Mouse (Mus musculus) kidney, postnatal 36 days (tissue): ENCODE results near the gene Spata31d1b.
A peak's percentile ranks its signal among the peaks of the same experiment; 100 is the strongest.
"Not testable (repeated sequence)": the region's sequence is repeated elsewhere in the genome, so short reads cannot be mapped to it uniquely, and the experiment has no call there.

Experiments used
- DNase-seq, 2 experiments: peaks; one replicate each; pipeline ENCODE4 v3.0.0; 2021 to 2022; ENCODE audit warnings: mixed read lengths in 2 of 2

Spata31d1b gene

DNA sequence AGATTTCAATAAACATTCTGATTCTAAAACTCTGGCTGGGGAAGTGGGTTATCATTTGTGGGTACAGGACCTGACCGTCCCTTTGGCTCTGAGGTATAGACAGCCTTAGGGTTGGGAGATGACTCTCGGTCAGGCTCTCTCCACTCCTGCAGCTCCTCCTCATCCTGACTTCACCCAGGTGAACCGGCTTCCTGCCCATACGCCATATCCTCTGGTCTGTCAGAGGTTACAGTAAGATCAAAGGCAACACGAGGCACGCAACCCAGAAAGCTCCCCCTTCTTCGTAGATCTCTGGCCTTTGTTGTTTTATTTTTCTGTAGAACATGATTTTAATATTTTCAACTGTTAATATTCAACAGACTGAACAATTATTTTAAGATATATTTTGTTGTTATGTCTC is 16.3 kb upstream of the Spata31d1b start:
- DNase-seq = no peak

DNA sequence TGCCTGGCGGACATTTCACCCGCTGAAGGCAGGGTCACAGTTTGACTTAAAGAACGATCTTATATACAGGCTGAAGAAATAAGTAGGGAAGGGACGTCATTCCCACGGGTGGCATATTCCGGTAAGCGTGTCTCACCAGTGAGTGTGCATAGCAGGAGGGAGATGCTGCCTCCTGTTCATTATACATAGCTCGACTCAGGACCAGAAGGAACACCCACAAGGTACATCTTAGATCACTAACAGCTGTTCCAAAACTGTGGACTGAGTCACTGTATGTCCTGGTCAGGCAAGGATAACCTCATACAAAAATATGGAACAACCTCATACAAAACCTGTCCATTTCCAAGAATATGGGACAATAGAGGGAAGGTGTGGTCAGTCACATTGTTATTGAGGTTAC is 13.0 kb upstream of the Spata31d1b start:
- no peak for DNase-seq

DNA sequence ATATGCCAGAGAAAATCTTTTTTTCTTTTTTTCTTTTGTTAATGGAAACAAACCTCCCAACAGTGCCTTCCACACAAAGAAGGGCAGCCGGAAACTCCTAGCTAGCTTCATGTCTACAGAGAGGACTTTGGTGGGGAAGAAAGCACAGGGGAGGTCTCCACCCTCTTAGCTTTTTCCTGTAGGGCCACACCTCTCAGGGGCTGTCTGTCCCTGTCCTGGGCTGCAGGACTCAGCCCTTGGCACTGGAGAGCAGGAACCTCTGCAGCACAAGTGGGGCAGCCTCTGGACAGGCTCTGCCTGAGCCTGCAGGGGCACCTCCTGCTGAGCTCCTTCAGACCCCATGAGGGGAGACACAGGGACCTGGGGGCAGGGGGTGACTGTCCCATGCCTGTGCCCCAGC is 11.9 kb upstream of the Spata31d1b start:
- peak in 1 of 2 experiments; percentile 15 for DNase-seq

DNA sequence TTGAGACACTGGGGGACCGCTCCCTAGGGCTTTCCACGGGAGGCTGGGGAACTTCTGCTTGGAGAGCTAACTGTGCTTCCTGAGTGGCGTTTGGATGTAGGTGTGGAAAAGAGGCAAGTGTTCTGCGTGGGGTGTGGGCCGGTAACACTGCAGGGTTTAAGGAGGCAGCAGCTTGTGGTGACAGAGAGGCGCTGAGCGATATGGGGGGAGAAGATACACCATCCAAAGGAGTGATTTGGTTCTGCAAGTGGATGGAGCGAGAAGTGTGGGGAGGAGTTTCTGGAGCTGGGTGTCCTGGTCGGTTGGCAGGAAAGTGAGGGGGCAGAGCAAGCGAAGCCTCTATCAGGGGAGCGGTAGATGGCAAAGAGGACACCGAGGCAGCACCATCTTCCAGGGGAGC is 8.6 kb upstream of the Spata31d1b start:
- no peak for DNase-seq

DNA sequence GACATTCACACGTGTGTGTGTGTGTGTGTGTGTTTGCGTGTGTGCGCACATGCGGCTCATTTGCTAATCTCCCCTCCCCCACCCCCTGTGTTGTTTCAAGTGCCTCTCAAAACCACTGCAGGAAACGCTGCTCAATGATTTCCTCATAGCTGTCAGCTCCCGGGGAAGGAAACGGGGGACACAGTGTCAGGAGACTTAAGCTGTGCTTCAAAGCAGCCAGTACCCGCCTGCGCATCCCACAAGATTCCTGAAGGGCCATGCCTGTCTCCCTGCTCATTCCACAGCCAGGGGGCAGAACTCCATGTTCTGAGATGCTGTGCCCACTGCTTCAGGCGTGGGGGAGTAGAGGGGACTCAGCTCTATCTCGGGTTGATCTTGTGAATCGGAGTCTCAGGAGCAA is 7.5 kb upstream of the Spata31d1b start:
- DNase-seq = peak; percentile 61 to 62

DNA sequence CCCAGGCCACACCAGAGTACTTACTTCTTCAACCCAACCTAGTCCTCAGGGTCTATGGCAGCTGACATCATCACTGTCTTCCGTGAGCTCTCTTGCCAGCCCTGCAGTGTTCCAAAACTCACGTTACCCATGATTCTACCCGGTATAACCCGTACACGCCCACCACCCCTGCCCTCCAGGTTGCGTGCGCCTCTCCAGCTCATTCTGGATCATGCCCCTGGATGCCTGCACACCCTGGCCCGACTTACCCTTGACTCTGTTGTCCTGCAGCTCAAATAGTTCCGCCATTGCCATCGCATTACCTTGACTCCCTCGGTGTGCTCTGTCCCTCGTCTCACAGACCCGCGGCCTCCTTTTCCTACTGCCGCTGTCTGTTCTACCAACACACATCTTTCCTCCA is 1.9 kb upstream of the Spata31d1b start, which contains the start of gene Spata31d1a:
Gene Spata31d1a (minus strand): TSS at position 101 of the 400 bp plus-strand sequence.
- DNase-seq = no peak

DNA sequence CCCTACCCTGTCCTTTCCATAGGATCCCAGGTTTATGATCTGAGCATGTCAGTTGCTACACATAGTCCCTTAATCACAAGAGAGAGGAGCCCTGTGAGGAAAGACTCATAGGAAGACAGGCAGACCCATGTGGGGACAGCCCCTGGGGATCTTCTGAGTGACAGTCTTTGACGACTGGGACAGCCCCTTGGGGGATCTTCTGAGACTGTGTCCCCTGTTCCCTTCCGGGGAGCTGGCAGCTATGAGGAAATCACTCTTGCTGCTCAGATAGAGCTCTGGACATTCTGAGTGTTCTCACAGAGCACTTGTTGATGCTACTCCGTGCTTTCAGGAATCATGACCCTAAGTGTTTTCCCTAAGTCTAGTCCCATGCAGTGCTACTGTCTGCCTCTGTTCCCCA is 1.6 kb downstream of the Spata31d1b start:
- no peak for DNase-seq

DNA sequence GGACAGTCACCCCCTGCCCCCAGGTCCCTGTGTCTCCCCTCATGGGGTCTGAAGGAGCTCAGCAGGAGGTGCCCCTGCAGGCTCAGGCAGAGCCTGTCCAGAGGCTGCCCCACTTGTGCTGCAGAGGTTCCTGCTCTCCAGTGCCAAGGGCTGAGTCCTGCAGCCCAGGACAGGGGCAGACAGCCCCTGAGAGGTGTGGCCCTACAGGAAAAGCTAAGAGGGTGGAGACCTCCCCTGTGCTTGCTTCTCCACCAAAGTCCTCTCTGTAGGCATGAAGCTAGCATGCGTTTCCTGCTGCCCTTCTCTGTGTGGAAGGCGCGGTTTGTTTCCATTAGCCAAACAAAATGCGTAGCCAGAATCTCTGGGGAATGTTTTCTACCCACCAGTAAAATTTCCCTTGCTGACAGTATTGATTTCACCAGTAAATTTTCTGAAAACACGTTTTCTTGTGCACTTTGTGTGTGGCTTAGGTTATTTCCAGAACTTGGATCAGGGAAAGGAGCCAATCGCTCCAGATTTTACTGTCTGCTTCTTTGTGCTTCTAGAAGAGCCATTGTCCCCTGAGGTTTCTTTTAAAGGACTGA is 6.9 kb downstream of the Spata31d1b start:
- DNase-seq = peak; percentile 32 to 54

DNA sequence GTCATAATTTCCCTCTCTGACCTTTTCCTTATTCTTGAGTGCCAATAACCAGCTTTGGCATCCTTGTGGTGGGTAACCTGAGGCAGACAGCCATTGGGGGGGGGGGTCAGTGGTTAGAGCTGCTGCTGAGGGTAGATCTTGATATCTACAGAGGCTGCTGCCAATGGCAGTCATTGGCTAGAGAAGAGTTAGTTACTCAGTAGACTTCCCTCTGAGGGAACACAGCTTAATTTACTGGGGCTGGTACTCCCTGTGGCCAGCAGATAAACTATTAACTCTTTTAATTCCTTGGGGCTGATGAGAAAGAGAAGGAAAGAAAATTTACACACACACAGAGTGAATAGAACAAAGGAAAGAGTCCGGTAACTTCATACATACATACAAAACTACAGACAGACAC is 7.4 kb downstream of the Spata31d1b start:
- no peak for DNase-seq

DNA sequence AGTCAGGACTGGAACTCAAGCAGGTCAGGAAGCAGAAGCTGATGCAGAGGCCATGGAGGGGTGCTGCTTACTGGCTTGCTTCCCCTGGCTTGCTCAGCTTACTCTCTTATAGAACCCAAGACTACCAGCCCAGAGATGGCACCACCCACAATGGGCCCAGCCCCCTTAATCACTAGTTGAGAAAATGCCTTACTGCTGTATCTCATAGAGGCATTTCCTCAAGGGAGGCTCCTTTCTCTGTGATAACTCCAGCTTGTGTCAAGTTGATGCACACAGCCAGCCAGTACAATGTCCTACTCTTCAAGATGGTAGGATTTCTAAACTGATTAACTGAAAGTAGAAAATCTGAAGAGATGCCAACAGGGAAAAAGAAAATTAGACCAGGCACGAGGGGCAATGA is 10.0 kb downstream of the Spata31d1b start:
- not testable (repeated sequence) for DNase-seq

DNA sequence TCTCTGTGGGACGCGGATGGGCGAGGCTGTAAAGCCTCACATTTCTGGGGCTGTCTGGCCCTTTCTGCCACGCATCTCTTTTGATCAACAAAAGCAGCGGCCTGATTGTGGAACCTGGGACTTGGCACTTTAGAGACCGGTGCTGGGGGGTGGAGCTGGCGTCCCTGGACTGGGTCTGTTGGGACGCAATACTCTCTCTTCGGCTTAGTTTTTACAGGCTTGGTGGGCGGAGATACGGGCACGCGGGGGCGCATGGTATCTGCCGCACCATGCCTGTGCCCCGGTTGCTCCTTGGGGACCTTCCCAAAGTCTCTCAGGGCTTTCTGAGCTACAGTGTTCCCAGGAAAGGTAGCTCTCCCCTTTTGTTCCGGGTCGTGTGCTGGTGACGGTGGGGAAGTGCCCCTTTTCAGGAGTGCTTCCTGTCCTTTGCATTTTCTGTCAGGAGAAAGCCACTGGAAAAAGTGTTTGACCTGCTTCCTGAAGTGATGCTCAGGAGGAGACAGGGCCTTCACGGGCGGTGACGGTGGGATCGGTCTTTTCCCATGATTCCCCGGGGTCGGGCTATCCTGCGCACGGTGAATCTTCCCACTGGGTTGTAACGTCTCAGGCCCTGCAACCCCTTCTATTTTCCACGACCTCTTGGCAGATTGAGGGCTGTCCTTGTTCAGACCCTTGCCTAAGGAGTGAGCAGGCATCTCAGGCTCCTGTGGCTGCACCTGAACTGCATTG is 14.2 kb downstream of the Spata31d1b start:
- no peak for DNase-seq

DNA sequence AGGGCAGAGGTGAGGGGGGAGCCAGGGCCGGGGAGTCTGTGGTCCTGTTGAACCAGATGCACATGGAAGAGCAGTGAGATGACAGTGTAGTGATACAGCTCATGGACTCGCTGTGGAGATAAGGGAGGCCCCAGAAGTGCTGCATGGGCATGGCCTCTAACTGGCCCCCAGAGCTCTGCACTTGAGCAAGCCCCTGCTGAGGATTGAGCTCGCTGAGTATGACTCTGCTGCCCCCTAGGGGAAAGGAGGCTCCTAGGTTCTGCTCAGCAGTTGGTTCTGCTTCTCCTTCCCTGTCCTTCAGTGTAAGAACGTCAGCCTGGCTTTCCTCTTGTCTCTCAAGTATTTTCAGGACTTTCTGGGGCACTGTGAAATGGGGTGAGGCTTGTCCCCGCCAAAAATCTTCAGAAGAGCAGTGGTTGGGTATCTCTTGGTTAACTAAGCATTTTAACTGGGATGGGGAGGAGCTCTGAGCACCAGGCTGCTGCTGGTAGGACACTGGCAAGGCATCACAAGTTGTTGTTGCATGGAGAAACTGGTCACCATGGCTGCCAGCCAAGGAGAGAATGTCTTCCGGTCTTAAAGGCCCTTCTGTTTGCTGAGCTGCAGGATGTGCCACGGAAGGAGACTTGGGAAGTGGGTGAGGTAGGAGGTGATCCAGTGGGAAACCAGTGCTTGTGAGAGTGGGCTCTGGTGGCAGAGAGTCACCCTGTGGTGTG is 16.5 kb downstream of the Spata31d1b start:
- DNase-seq = peak; percentile 78 to 87

DNA sequence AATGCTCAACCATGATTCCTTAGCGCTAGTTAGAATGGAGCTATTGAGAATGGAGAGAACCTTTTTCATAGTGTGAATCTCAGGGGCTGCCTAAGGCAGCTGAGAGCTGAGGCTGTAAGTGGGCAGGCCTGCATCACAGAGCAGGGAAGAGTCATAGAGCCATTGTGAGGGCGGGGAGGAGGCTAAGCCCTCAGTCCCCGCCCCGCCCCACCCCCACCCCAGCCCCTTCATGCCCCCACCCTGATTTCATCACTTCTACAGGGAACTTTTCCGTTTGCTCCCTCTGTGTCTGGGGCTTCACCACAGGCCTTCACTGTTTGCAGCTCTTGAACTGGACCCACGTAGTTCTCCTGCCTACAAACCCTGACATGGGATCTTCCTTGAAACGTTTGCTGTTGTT is 19.6 kb downstream of the Spata31d1b start, which contains the start of gene Spata31d1d:
Gene Spata31d1d (minus strand): TSS at position 101 of the 400 bp plus-strand sequence.
- no peak for DNase-seq

DNA sequence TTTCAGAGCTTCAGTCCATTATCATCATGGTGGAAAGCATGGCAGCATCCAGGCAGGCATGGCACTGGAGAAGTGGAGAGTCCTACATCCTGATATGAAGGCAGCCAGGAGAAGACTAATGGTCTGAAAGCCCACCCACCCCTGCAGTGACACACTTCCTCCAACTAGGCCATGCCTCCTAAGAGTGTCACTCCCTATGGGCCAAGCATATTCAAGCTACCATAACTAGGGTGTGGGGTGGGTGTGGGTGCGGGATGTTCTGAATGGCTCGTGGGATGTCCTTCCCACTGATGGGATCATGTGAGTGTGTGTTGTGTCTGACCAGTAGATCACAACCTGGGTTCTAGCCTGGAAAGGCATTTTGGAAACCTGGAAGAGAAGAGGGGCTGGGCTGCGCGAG is 21.9 kb downstream of the Spata31d1b start:
- DNase-seq = no peak

DNA sequence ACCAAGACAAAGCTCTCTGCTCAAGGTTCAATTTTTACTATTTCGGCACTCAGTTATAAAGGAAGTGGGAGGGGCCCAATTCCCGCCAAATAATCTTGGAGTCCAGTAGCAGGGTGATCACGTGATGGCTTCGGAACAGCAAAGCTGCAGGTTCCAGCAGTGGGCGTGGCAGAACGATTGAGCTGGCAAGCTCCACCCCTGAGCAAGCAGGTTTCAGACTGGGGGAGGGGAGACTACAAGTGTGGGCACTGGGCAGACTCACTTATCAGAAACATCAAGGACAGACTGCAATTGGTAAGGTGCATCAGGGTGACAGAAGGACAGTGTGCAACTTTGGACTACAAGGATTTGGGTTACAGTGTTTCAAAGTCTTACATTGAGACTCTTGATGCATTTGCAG is 22.3 kb downstream of the Spata31d1b start:
- DNase-seq = not testable (repeated sequence)

DNA sequence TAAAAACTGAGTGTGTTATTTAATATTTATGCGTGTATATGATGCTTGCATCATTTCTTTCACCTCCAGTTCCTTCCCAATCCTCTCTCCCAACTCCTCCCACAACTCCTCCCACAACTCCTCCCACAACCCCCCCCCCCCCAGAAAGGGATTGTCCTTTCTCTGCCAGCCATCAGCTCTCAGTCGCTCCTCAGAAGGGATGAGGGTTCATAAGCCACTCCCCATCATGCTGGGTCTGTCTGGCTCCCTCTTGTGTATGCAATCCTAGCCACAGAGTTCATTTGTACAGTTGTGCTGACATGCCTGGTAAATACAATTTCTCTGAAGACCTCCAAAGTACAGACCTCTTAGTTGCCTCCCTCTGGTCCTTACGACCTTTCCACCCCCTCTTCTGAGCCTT is 23.1 kb downstream of the Spata31d1b start:
- no peak for DNase-seq

DNA sequence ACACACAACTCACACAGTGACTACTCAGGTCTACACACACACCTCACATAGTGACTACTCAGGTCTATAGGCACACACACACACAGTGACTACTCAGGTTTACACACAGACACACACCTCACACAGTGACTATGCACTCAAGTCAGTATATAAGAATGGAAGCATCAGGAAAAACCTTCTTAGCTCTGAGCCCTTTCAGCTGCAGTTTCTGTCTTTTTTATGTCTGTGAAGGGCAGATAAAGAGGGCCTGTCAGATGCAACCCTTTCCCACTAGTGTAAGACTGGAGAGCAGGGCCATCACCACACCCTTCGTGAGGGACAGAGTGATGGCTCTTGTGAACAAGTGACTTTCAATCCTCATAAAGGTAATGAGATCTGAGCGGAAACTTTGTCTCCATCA is 26.4 kb downstream of the Spata31d1b start:
- DNase-seq = no peak

DNA sequence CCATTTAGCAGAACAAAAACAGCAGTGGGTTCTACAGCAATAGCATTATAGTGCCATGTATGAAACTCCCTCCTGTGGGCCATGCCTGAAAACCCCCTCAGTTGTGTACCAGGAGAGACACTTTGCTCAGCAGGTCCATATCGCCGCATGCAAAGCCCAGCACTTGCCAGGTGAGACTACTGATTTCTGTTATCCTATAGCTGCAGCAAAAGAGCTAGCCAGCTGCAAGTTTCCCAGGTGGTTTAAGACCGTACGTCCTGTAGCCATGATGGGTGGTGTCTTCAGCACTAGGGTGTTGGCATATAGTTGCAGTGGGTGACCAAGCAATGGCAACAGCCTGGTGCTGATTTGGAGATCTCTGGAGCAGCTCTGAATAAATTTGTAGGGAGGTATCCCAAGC is 27.3 kb downstream of the Spata31d1b start:
- no peak for DNase-seq

DNA sequence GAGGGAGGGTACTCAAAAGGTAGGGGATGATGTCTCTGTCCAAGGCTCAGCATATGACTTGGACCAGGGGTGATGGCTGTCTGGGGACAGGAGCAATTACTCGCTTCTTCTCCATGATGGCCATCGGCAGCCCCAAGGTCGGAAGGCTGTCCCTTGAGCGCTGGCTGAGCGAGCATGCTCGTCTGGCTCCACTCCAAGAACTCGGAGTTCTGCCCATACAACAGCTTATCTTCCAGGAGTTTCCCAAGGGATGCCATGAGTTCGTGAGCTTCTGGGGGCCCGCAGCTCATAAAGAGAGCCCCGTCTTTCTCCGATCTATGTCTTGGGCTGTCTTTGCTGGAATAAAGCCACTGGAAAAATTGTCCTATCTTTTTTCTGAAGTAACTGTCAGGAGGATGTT is 29.0 kb downstream of the Spata31d1b start:
- peak; percentile 20 to 34 for DNase-seq

DNA sequence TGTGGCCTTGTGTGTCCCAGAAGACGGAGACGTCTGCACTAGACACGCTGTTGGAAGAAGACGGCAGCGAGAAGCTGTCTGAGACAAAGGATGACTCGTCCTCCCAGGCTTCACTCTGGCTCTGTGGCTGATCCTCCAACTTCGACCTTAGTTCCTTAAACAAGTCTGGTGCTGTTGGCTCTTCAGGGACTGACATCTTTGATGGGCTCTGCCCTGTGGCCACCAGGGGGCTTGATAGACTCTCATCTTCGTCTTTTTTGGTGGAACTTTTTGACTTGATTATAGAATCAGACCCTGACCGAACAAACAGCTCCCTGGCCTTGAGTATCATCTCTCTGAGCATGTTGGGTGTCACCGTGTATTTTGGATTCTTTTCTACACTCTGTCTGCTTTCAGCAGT is 29.6 kb downstream of the Spata31d1b start:
- peak; percentile 5 to 52 for DNase-seq

DNA sequence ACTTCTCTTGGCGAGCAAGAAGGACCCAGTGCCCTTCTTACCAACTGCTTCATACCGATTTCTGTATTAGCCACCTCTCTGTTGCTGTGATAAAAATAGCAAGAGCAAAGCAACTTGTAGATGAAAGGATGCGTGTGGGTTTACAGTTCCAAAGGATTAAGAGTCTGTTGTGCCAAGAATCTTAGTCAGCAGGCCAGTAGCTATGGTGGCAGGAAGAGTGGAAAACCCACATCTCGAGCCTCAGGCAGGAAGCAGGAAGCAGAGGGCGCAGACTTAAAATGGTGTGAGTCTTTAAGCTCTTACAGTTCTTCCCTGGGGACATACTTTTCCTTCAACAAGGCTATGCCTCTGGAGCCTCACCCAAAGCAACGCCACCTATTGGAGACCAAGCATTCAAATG is 33.4 kb downstream of the Spata31d1b start:
- no peak for DNase-seq

DNA sequence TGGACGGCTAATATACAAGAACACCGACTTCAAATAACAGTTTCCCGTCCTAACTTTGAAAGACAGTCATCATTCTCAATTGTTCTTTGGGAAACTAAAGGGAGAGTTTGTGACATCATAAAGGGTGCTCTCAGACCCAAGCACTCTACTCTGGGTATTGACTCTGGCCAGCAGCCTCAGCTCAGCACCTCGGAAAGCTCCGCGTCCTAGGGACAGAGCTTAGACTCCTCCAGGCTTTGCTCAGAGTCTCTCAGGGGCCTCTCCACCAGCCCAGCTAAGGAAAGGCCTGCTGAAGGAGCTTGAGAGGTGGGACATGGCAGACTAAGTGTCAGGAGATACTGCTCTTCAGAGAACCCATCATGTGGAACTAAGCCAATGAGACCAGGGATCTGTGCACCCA is 34.1 kb downstream of the Spata31d1b start:
- no peak for DNase-seq

DNA sequence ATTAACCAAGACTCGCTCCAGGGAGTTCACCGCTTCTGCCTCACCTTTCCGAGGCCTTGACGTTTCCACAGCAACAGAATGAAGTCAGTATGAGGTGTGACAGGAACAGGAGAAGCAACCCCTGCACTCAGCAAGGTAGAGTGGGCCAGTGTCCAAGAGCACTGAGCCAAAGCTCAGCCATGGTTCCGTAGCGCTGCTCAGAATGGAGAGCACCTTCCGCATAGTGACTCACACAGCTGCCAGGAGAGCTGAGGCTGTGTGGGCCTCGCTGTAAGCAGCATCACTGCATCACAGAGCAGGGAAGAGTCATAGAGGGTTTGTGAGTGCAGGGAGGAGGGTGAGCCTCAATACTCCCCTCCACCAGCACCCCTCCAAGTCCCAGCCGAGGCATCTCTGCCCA is 34.6 kb downstream of the Spata31d1b start, which contains the start of gene 1700014D04Rik:
Gene 1700014D04Rik (minus strand): TSS at position 42 of the 400 bp plus-strand sequence.
- peak; percentile 50 to 62 for DNase-seq

DNA sequence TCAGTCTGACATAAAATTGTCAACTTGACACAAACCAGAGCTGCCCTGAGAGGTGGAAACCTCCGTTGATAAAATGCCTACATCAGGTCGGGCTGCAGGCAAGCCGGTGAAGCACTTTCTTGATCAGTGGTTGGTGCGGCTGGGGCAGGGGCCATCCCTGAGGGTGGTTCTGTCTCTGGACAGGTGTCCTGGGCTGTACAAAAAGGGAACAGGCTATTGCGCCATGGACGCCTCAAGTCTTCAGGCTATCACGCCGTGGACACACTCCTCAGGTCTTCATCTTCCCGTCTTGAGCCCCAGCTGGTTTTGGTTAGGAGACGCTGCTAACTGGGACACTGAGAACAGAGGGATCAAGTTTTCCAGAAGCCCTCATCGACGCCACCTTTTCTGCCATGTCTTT is 38.2 kb downstream of the Spata31d1b start:
- DNase-seq = no peak
